Mouse (Mus musculus): ENCODE measurements at regions not wholly inside any gene's neighbourhood (a gene's known extent, or its start where the extent isn't known, plus 50 kb on each side); places are given as distances from the start of the nearest gene placed in this dataset.

DNA sequence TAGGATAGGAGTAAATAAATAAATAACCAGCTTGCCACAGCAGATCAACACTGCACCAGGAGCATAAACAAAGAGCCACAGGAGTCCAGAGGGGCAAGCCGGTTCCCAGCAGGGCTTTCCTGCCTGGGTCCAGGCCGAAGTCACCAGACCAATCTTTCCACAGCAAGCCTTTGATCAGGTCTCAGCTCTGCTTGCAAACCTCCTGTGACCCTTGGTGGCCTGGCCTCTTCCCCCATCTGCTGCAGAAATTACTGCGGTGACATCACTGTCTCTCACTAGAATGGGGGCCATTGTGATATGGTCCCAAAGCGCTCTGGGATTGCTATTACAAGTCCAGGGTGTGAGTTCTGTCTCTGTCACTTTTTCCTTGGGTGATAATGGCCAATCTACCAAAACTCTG lies 99.9 kb upstream of the Hmga2 start:
- H3K9ac ChIP-seq: no peak overlapping the region
- H3K27ac ChIP-seq: no peak overlapping the region
- WGBS: 41% methylated on average over 4 of the region's 4 CpGs
- no peaks in the 10 kb centered on the region for H3K9me3 ChIP-seq
- no peak overlapping the region for H3K4me3 ChIP-seq
- no peak for ATAC-seq (ENCODE audit: insufficient number of reproducible peaks, insufficient read depth, low FRiP score, low TSS enrichment, low read depth)
- no peaks in the 10 kb centered on the region for H3K36me3 ChIP-seq
- no peak overlapping the region for H3K4me2 ChIP-seq
- H3K4me1 ChIP-seq: peaks cover 15% of the 10 kb centered on the region; the same call in 1 of the 2 replicates
- no peaks in the 10 kb centered on the region for H3K27me3 ChIP-seq

DNA sequence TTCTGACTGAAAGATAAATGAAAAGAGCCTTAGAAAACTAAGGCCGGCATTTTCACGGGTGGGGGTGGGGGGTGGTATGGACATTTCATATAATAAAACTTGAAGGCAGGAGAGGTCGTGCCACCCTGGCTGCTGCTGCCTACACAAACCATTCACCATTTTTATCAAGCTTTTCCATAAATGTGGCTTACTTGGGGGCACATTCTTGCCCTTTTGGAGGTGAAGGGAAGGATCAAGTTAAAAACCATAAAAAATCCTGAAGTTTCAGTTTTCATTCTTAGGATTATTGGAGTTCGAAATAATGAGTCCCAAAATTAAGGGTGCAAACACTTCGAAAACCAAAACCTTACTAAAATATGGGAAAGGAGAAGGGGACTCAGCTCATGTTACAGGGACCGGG lies 95.1 kb upstream of the Hmga2 start:
- Histone ChIP-seq H3K4me3 (no peak overlapping the region), H3K4me1 (peaks cover 11% of the 10 kb centered on the region), H3K9me3 (no peaks in the 10 kb centered on the region), H3K4me2 (peak overlapping the region; percentile 9; the same call in 1 of the 2 replicates), H3K27me3 (no peaks in the 10 kb centered on the region), H3K36me3 (no peaks in the 10 kb centered on the region), H3K27ac (no peak overlapping the region), H3K9ac (no peak overlapping the region)
- no peak for ATAC-seq (ENCODE audit: insufficient number of reproducible peaks, insufficient read depth, low FRiP score, low TSS enrichment, low read depth)
- 6% methylated on average over 6 of the region's 6 CpGs for WGBS

GRCm38 (mm10) chr10:120565992-120566391 lies 89.7 kb upstream of the Hmga2 start:
- no peak for ATAC-seq (ENCODE audit: insufficient number of reproducible peaks, insufficient read depth, low FRiP score, low TSS enrichment, low read depth)
- no peak overlapping the region for H3K4me3 ChIP-seq
- H3K4me2 ChIP-seq: no peak overlapping the region
- H3K27ac ChIP-seq: no peak overlapping the region
- H3K4me1 ChIP-seq: peaks cover 17% of the 10 kb centered on the region
- WGBS: 95% methylated on average over 4 of the region's 4 CpGs
- no peaks in the 10 kb centered on the region for H3K36me3 ChIP-seq
- H3K9me3 ChIP-seq: no peaks in the 10 kb centered on the region
- H3K27me3 ChIP-seq: no peaks in the 10 kb centered on the region
- no peak overlapping the region for H3K9ac ChIP-seq

DNA sequence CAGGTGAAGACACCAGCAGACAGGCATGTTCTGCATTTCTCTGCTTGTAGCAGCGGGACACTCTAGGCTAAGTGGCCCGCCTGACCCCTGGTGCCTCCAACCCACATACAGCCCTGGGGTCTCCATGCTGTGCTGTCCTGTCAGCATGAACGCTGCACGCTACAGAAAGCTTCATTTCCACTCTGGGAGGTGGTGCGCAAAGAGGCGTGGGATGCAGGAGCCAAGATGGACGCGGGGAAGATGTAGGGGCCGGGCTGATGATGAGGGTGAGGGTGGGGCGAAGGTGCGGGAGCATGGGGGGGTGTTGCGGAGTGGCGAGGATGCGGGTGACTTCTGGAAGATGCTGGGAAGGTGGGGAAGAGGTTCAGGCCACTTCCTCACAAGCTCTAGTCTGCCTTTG lies 88.6 kb upstream of the Hmga2 start:
- WGBS: 13% methylated on average over 14 of the region's 14 CpGs
- Histone ChIP-seq H3K27ac (no peak overlapping the region), H3K27me3 (no peaks in the 10 kb centered on the region), H3K9me3 (no peaks in the 10 kb centered on the region; the same call in none of the 2 replicates), H3K36me3 (no peaks in the 10 kb centered on the region), H3K4me2 (peak overlapping the region; percentile 56), H3K9ac (peak overlapping the region; percentile 54; the same call in 1 of the 2 replicates), H3K4me1 (peaks cover 12% of the 10 kb centered on the region), H3K4me3 (peak overlapping the region; percentile 23)
- ATAC-seq (ENCODE audit: insufficient number of reproducible peaks, insufficient read depth, low FRiP score, low TSS enrichment, low read depth): no peak

- no peaks in the 10 kb centered on the region for H3K36me3 ChIP-seq
- no peak overlapping the region for H3K9ac ChIP-seq
- no peak overlapping the region for H3K4me3 ChIP-seq
- 10% methylated on average over 10 of the region's 10 CpGs for WGBS
- H3K9me3 ChIP-seq: no peaks in the 10 kb centered on the region; the same call in none of the 2 replicates
- peak overlapping the region; percentile 56; the same call in 1 of the 2 replicates for H3K4me2 ChIP-seq
- no peaks in the 10 kb centered on the region for H3K27me3 ChIP-seq
- H3K4me1 ChIP-seq: peaks cover 12% of the 10 kb centered on the region
- H3K27ac ChIP-seq: peak overlapping the region; percentile 12; the same call in 1 of the 2 replicates
- no peak for ATAC-seq (ENCODE audit: insufficient number of reproducible peaks, insufficient read depth, low FRiP score, low TSS enrichment, low read depth)
Measured at GRCm38 (mm10) chr10:120563926-120564325, 87.7 kb upstream of the Hmga2 start.

DNA sequence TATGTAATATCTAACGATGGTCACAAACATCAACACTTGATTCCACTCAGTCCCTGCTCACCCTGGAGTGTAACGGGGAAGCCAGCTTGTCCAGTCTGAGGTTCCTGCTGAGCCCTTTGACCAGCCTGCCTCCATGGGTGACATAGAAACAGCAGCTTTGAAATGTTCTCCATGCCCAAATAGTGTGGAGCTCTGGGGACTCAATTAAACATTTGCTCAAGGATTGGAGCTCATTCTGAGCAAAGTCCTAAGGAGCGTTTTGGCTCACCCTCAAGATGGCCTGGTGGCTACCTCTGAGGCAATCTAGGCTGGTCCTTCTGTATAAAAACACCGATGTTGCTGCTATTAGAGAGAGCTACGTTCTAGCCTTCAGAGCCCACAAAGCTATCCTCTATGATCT lies 85.6 kb upstream of the Hmga2 start:
- Histone ChIP-seq H3K4me2 (no peak overlapping the region), H3K27ac (no peak overlapping the region), H3K4me1 (peaks cover 18% of the 10 kb centered on the region), H3K27me3 (no peaks in the 10 kb centered on the region), H3K9me3 (no peaks in the 10 kb centered on the region; the same call in none of the 2 replicates), H3K4me3 (no peak overlapping the region), H3K36me3 (no peaks in the 10 kb centered on the region), H3K9ac (no peak overlapping the region)
- 94% methylated on average over 5 of the region's 5 CpGs for WGBS
- no peak for ATAC-seq (ENCODE audit: insufficient number of reproducible peaks, insufficient read depth, low FRiP score, low TSS enrichment, low read depth)

DNA sequence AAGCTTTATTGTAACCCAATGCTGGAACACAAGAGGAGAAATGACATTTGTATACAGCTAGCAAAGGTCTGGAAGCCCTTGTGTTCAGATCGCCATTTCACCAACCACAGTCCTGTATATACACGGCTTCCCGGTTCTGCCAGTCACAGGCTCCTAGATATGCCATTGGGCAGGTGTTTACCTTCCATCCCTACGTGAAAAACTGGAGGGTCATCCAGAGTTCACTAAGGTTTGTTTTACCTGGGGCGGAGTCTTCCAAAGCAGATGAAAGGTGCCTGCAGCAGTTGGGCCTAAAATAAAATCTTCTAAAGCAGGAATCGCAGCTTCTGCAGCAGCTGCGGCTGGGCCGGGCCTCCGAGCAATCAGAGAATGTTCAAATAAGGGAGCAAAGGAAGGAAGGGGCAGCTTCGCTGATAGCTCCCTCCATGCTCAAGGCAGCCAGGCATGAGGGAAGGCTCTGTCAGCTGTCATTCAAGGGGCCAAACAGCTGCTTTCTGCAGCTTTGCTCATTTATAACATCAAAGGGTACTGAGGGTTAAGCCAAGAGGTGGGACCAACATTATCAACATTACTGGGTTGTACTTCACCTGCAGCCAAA lies 81.7 kb upstream of the Hmga2 start:
- H3K27ac ChIP-seq: peak overlapping the region; percentile 16; the same call in 1 of the 2 replicates
- H3K4me2 ChIP-seq: no peak overlapping the region
- H3K36me3 ChIP-seq: no peaks in the 10 kb centered on the region
- peaks cover 12% of the 10 kb centered on the region for H3K4me1 ChIP-seq
- WGBS: 54% methylated on average over 10 of the region's 10 CpGs
- ATAC-seq (ENCODE audit: insufficient number of reproducible peaks, insufficient read depth, low FRiP score, low TSS enrichment, low read depth): no peak
- no peaks in the 10 kb centered on the region; the same call in none of the 2 replicates for H3K9me3 ChIP-seq
- no peak overlapping the region for H3K4me3 ChIP-seq
- no peaks in the 10 kb centered on the region for H3K27me3 ChIP-seq
- H3K9ac ChIP-seq: no peak overlapping the region

DNA sequence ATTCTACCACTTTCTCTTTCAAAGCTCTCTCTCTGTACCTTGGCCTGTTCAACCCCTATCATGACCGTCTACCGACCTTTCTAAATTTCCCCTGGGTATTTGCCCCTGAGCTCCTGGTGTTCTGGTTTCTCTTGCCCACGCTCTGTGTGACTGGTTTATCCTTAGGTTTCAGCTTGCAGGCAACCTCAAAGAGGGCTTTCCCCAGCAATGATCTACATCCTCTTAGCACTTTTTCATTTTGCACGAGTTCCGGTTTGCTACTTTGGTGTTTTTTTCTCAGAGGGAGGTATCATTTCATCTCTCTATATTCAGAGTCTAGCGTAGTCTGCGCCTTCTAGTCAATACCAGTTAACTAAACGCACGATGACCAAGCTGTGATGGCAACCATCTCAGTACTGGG lies 79.8 kb upstream of the Hmga2 start:
- WGBS: 76% methylated on average over 9 of the region's 9 CpGs
- no peaks in the 10 kb centered on the region for H3K27me3 ChIP-seq

GRCm38 (mm10) chr10:120553097-120553453 lies 76.8 kb upstream of the Hmga2 start:
- 0% methylated on average over 16 of the region's 16 CpGs for WGBS

More for the DNA sequence above, 79.8 kb upstream of the Hmga2 start:
- peaks cover 21% of the 10 kb centered on the region for H3K4me1 ChIP-seq
- H3K9me3 ChIP-seq: no peaks in the 10 kb centered on the region; the same call in none of the 2 replicates
- no peaks in the 10 kb centered on the region for H3K36me3 ChIP-seq
- ATAC-seq (ENCODE audit: insufficient number of reproducible peaks, insufficient read depth, low FRiP score, low TSS enrichment, low read depth): no peak
- no peak overlapping the region for H3K4me2 ChIP-seq
- no peak overlapping the region for H3K9ac ChIP-seq
- no peak overlapping the region for H3K27ac ChIP-seq
- H3K4me3 ChIP-seq: no peak overlapping the region

DNA sequence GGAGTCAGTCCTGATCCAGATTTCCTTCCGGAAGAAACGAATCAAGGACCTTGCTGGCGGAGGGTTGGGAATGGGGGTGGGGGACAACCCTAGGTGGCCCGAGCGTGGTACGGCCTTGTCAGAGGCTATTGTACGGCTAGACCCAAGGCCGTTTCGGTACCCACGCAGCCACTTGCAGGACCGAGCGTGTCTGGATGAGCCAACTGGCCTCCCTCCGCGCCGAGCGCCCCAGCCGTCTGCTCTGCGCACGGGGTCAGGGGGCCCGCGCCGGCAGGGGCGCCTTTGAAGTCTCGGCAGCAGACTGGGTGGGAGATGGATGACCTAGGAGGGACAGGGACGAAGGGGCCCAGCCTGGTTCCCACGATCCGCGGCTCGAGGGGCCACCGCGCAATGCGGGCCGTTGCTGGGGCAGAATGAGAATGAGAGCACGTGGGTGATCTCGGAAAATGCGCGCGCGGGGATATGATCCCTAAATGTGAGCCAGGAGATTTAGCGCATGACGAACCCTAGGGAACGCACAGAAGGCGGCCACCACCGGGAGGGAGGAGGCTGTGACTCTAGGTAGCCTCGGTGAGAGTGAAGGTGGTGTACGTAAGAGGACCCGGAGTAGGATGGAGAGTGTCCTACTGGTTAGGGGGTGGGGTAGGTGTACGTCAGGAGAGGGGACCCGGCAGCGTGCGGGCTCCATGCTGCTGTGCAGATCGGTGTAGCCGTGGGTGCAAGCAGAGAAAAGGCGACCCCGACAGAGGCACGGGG lies 76.2 kb upstream of the Hmga2 start:
- H3K4me2 ChIP-seq: peak overlapping the region; percentile 81
- peak; percentile 78 for ATAC-seq (ENCODE audit: insufficient number of reproducible peaks, insufficient read depth, low FRiP score, low TSS enrichment, low read depth)
- H3K36me3 ChIP-seq: no peaks in the 10 kb centered on the region
- no peaks in the 10 kb centered on the region for H3K9me3 ChIP-seq
- under 1% methylated on average over 56 of the region's 56 CpGs for WGBS
- peak overlapping the region; percentile 49 for H3K4me3 ChIP-seq
- peak overlapping the region; percentile 85 for H3K27ac ChIP-seq
- peaks cover 16% of the 10 kb centered on the region for H3K4me1 ChIP-seq
- H3K9ac ChIP-seq: peak overlapping the region; percentile 73
- no peaks in the 10 kb centered on the region for H3K27me3 ChIP-seq

More at GRCm38 (mm10) chr10:120553097-120553453, 76.8 kb upstream of the Hmga2 start:
- ATAC-seq (ENCODE audit: insufficient number of reproducible peaks, insufficient read depth, low FRiP score, low TSS enrichment, low read depth): peak; percentile 81
- Histone ChIP-seq H3K4me3 (peak overlapping the region; percentile 49), H3K9me3 (no peaks in the 10 kb centered on the region), H3K27ac (peak overlapping the region; percentile 85), H3K36me3 (no peaks in the 10 kb centered on the region), H3K4me2 (peak overlapping the region; percentile 81), H3K4me1 (peaks cover 18% of the 10 kb centered on the region), H3K27me3 (no peaks in the 10 kb centered on the region), H3K9ac (peak overlapping the region; percentile 73)

DNA sequence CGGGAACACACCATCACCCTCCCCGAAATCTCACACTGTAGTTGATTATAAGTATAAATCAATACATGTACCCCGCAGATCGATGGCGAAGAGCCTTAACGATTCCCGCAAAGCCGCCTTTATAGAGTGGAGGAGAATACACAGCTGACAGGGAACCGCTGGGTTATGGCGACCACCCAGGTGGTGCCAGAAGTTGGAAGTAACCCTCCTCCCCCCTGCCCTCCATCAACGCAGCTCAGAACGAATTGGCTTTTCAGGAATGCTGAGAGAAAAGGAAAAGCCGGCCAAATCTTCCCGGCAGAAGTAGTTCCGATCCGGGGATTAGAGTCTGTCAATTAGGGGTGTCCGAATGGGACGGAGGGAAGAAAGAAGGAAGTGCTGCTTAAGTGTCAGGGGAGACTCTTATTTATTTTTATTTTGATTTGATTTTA lies 75.6 kb upstream of the Hmga2 start:
- Histone ChIP-seq H3K36me3 (no peaks in the 10 kb centered on the region), H3K9me3 (no peaks in the 10 kb centered on the region), H3K4me1 (peaks cover 16% of the 10 kb centered on the region), H3K27ac (peak overlapping the region; percentile 85), H3K9ac (peak overlapping the region; percentile 73), H3K4me3 (peak overlapping the region; percentile 49), H3K27me3 (no peaks in the 10 kb centered on the region), H3K4me2 (peak overlapping the region; percentile 81)
- WGBS: under 1% methylated on average over 18 of the region's 18 CpGs
- ATAC-seq (ENCODE audit: insufficient number of reproducible peaks, insufficient read depth, low FRiP score, low TSS enrichment, low read depth): no peak

GRCm38 (mm10) chr10:120547164-120547563 lies 70.9 kb upstream of the Hmga2 start:
- H3K36me3 ChIP-seq: no peaks in the 10 kb centered on the region
- peaks cover 25% of the 10 kb centered on the region for H3K4me1 ChIP-seq
- no peak overlapping the region for H3K4me2 ChIP-seq
- H3K27me3 ChIP-seq: no peaks in the 10 kb centered on the region
- no peak overlapping the region for H3K27ac ChIP-seq
- H3K9me3 ChIP-seq: no peaks in the 10 kb centered on the region
- no peak overlapping the region for H3K4me3 ChIP-seq
- no peak for ATAC-seq (ENCODE audit: insufficient number of reproducible peaks, insufficient read depth, low FRiP score, low TSS enrichment, low read depth)
- no peak overlapping the region for H3K9ac ChIP-seq
- WGBS: 82% methylated on average over 11 of the region's 11 CpGs
